Mouse (Mus musculus): ENCODE measurements around the gene Ugt1a7c. TPM values are rescaled to one million over a fixed set of nuclear protein-coding genes. Genes with fewer than 3 reads are reported as not detected.
"Not testable (repeated sequence)": the region's sequence is repeated elsewhere in the genome, so short reads cannot be mapped to it uniquely, and the experiment has no call there.

Gene Ugt1a7c
- polyA plus RNA-seq, 1 experiment, result not detected

DNA sequence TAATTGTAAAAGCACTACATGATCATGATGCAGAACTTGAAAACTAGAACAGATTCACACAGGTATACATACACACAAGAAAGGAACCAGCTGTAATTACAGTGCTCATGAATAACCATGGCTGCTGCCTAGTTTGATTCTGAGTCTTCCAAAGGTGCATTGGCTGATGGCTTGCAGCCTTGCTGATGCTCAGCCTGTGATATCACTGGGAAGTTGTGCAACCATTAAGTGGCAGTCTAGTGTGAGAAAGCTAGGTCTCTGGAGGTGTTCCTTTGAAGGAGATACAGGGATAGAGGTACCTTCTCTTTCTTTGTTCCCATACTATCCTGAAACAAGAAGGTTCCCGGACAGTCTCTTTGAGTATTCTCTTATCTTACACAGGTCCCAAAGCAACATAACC is 124.2 kb downstream of the Ugt1a7c start:
- 19% methylated on average over 1 of the region's 1 CpGs for WGBS
- no peak overlapping the region for H3K27ac ChIP-seq (ENCODE audit: insufficient read depth, low read depth, low read length)
- H3K4me3 ChIP-seq (ENCODE audit: insufficient read depth, low read depth, low read length), result no peak overlapping the region
- no peak for TF ChIP-seq CTCF (IDR thresholded peaks at IDR 0.05; ENCODE audit: insufficient read depth, low read depth, low read length)
- no peak for TF ChIP-seq POLR2A (IDR thresholded peaks at IDR 0.05; ENCODE audit: insufficient read depth, low read depth, low read length)
- H3K4me1 ChIP-seq (ENCODE audit: control insufficient read depth, insufficient read depth, low read length), result no peaks in the 10 kb centered on the region

DNA sequence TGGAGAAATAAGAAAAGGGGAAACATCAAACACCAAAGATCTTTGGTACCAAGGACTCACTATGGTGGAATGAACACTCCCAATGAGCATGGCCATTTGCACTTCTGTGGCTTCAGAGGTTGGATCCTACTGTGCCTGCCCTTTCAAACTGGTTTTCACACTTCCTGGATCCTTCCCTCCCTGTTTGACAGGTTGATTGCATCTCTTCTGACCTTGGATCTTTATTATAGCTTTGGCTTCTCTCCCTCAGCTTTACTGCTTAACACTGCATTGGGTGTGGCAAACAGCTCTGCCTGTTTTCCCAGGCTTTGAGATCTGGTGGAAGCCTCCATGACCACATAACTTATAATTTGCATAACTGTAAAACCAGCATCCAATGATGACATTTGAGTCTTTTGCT is 125.5 kb downstream of the Ugt1a7c start:
- H3K4me1 ChIP-seq (ENCODE audit: control insufficient read depth, insufficient read depth, low read length), result no peaks in the 10 kb centered on the region
- TF ChIP-seq CTCF (IDR thresholded peaks at IDR 0.05; ENCODE audit: insufficient read depth, low read depth, low read length), result no peak
- no peak for TF ChIP-seq POLR2A (IDR thresholded peaks at IDR 0.05; ENCODE audit: insufficient read depth, low read depth, low read length)
- H3K4me3 ChIP-seq (ENCODE audit: insufficient read depth, low read depth, low read length), result no peak overlapping the region

DNA sequence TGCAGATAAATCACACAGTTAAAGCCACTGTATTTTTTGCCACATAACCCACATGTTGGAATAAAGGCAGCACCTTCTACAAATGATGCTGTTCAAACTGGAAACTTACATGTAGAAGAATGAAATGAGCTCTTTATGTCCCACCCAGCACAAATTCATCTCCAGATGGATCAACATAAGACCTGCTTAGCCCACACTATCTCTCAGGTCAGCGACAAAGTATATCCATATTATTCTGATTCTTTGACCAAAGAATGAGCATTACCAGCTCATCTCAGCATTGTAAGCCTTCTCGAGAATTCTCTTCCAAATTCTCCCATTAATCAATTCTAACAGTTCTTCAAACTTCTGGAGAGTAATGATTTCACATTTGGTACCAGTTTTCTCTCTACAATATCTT is 127.4 kb downstream of the Ugt1a7c start:
- Histone ChIP-seq H3K27ac (ENCODE audit: insufficient read depth, low read depth, low read length) (no peak overlapping the region), H3K4me3 (ENCODE audit: insufficient read depth, low read depth, low read length) (no peak overlapping the region), H3K4me1 (ENCODE audit: control insufficient read depth, insufficient read depth, low read length) (no peaks in the 10 kb centered on the region)
- TF ChIP-seq POLR2A (IDR thresholded peaks at IDR 0.05; ENCODE audit: insufficient read depth, low read depth, low read length) (no peak), CTCF (IDR thresholded peaks at IDR 0.05; ENCODE audit: insufficient read depth, low read depth, low read length) (no peak)
- 45% methylated on average over 2 of the region's 2 CpGs for WGBS

More for the DNA sequence above, 125.5 kb downstream of the Ugt1a7c start:
- no peak overlapping the region for H3K27ac ChIP-seq (ENCODE audit: insufficient read depth, low read depth, low read length)

DNA sequence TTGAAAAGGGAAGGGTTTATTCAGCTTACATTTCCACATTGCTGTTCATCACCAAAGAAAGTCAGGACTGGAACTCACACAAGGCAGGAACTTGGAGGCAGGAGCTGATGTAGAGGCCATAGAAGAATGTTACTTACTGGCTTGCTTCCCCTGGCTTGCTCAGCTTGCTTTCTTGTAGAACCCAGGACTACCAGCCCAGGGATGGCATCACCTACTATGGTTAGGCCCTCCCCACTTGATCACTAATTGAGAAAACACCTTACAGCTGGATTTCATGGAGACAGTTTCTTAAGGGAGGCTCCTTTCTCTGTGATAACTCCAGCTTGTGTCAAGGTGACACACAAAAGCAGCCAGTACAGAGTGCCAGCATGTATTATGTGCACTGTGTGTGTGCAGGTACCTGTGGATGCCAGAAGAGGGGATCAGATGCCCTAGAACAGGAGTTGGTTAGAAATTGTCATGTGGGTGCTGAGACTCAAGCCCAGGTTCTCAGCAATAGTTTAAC is 128.2 kb downstream of the Ugt1a7c start:
- not testable (repeated sequence) for H3K4me1 ChIP-seq (ENCODE audit: control insufficient read depth, insufficient read depth, low read length); H3K27ac ChIP-seq (ENCODE audit: insufficient read depth, low read depth, low read length); H3K4me3 ChIP-seq (ENCODE audit: insufficient read depth, low read depth, low read length)

DNA sequence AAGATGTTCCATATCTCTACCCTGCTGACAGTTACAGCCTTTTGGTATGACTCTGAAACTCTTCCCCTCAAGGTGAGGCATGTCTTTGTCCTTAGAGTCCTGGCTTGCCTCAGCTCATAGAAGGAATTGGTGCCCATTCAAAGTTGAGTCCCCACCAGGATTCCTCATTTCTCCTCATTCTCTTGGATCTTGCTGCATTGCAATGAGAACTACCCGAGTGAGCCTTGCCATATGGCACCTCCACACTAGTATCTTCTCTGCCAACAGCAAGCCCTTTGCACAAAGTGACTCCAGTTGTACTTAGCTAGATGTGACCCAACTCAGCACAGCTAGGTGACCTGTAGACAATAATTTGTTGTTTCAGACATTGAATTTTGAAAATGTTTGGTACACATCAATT is 128.7 kb downstream of the Ugt1a7c start:
- TF ChIP-seq CTCF (IDR thresholded peaks at IDR 0.05; ENCODE audit: insufficient read depth, low read depth, low read length) (no peak), POLR2A (IDR thresholded peaks at IDR 0.05; ENCODE audit: insufficient read depth, low read depth, low read length) (no peak)
- no peaks in the 10 kb centered on the region for H3K4me1 ChIP-seq (ENCODE audit: control insufficient read depth, insufficient read depth, low read length)
- 45% methylated on average over 1 of the region's 1 CpGs for WGBS
- no peak overlapping the region for H3K27ac ChIP-seq (ENCODE audit: insufficient read depth, low read depth, low read length)
- H3K4me3 ChIP-seq (ENCODE audit: insufficient read depth, low read depth, low read length), result no peak overlapping the region

DNA sequence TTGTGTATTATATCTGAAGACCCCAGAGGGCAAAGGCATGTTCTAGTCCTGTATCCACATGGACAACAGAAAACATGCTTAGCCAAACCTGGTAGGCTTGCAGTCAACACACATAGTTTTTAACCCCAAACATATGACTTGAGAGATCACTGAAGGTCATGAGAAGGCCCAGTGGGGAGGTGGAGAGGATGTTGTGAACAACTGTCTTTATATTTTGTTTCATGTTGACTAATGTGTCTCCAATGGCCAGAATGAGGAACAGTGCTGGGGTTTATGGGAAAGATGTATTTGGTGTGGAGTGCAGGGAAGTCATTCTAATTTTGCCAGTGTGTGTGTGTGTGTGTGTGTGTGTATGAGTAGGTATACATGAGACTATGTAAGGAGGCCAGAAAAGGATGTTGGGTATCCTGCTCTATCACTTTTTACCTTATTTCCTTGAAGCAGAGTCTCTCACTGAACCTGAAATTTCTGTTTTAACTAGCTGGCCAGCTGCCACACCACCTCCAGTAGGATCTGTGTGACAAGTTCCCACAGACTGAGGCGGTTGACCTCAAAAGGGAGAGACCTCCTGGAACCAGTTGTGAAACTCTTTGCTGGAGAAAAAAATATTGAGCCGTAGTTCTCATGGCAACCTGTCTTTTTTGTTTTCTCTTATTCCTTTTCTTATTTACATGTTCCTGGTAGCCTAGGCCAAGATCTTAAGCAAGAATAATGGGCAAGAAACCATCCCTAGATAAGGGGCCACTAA is 129.3 kb downstream of the Ugt1a7c start:
- Histone ChIP-seq H3K4me3 (ENCODE audit: insufficient read depth, low read depth, low read length) (no peak overlapping the region), H3K4me1 (ENCODE audit: control insufficient read depth, insufficient read depth, low read length) (no peaks in the 10 kb centered on the region), H3K27ac (ENCODE audit: insufficient read depth, low read depth, low read length) (no peak overlapping the region)
- TF ChIP-seq CTCF (IDR thresholded peaks at IDR 0.05; ENCODE audit: insufficient read depth, low read depth, low read length), result no peak
- no peak for TF ChIP-seq POLR2A (IDR thresholded peaks at IDR 0.05; ENCODE audit: insufficient read depth, low read depth, low read length)
- WGBS, result 66% methylated on average over 2 of the region's 2 CpGs

DNA sequence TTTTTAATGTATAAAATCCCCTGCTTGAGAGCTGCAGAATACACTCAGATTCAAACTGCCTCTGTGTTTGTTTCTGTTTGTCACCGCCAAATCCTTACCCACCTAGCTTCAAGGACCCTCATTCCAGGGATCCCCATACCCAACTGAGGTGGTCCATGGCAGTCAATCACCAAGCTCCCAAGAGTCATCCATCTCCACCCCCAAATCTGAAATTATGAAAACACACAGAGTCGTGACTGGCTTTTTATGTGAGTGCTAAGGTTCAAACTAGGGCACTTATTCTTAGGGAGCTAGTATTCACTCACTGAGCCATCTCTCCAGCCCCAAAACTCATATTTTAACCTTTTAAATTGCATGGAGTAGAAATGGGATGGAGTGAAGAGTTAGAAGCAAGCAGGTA is 130.4 kb downstream of the Ugt1a7c start:
- H3K4me1 ChIP-seq (ENCODE audit: control insufficient read depth, insufficient read depth, low read length); H3K4me3 ChIP-seq (ENCODE audit: insufficient read depth, low read depth, low read length); H3K27ac ChIP-seq (ENCODE audit: insufficient read depth, low read depth, low read length): not testable (repeated sequence)
- 38% methylated on average over 2 of the region's 2 CpGs for WGBS

DNA sequence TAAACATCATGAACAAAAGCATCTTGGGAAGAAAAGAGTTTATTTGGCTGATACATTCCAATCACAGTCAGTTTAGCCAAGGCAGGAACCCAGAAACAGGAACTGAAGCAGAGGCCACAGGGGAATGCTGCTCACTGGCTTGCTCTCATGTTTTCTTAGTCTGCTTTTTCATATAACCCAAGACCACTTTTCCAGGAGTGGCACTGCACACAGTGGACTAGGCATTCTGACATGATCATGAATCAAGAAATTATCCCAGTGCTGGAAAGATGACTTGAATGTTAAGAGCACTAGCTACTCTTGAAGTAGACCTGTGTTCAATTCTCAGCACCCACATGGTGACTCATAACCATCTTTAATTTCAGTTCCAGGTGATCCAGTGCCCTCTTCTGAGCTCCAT is 130.9 kb downstream of the Ugt1a7c start:
- Histone ChIP-seq H3K4me1 (ENCODE audit: control insufficient read depth, insufficient read depth, low read length) (no peaks in the 10 kb centered on the region), H3K4me3 (ENCODE audit: insufficient read depth, low read depth, low read length) (no peak overlapping the region), H3K27ac (ENCODE audit: insufficient read depth, low read depth, low read length) (no peak overlapping the region)
- no peak for TF ChIP-seq POLR2A (IDR thresholded peaks at IDR 0.05; ENCODE audit: insufficient read depth, low read depth, low read length)
- TF ChIP-seq CTCF (IDR thresholded peaks at IDR 0.05; ENCODE audit: insufficient read depth, low read depth, low read length), result no peak

DNA sequence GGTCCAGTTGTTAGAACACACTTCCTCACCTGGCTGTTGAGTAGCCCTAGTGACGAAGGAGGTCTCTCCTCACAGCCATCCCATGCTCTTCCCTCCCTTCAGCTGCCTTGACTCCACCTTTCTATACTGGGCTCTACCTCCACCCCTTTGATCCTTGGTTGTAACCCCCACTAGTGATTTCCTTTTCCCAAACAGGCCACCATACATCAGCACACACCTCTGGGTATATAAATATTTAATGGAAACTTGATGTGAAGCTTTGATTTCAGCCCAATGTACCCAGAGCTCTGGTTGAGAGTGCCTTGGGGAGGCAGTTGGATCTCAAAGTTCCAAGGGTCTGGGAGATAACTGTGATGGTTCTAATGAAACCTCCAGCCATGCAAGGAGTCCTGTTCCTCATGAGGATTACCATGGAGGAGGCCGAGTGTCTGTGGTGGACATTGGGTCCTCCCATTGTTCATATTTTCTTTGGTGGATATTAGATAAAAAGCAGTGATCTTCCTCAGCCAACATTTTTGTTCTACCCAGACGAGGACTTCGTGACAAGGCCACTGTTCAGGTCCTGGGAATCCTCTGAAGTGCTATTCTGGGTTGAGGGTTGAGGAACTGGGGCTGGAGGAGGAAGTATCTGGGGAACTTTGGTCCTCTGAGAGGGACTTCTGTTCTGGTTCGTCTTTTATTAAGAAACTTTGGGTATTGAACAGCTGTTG is 132.0 kb downstream of the Ugt1a7c start, which contains the start of gene Mroh2a:
Mroh2a (plus strand) TSS at position 317 of the 710 bp plus-strand sequence.
- TF ChIP-seq POLR2A (IDR thresholded peaks at IDR 0.05; ENCODE audit: insufficient read depth, low read depth, low read length) (no peak), CTCF (IDR thresholded peaks at IDR 0.05; ENCODE audit: insufficient read depth, low read depth, low read length) (no peak)
- Histone ChIP-seq H3K27ac (ENCODE audit: insufficient read depth, low read depth, low read length) (no peak within 1 kb of the TSS), H3K4me3 (ENCODE audit: insufficient read depth, low read depth, low read length) (no peak within 1 kb of the TSS), H3K4me1 (ENCODE audit: control insufficient read depth, insufficient read depth, low read length) (no peaks in the 10 kb centered on the region)
- 50% methylated on average over 5 of the region's 5 CpGs for WGBS
